Mouse (Mus musculus) cortical plate, adult 2 months (tissue): ENCODE measurements around the gene Stk25.

ENCODE experiments used
- CTCF ChIP-seq: fragments of 200-500 bp; IDR thresholded peaks from 2 replicates; pipeline ENCODE4 v1.5.1; 2011; ENCODE audit warnings: mild to moderate bottlenecking, control low read depth, low read length; ENCODE audit not compliant: insufficient read depth; ENCODE audit errors: extremely low read depth
- POLR2A ChIP-seq: fragments of 200-500 bp; IDR thresholded peaks from 2 replicates; pipeline ENCODE4 v1.6.1; 2011; ENCODE audit warnings: mild to moderate bottlenecking, low read length, control low read depth; ENCODE audit not compliant: insufficient read depth; ENCODE audit errors: extremely low read depth

GRCm38 (mm10) chr1:93608696-93609245 is 49.7 kb downstream of the Stk25 start:
- no peak for TF ChIP-seq CTCF
- no peak for TF ChIP-seq POLR2A
